Mouse (Mus musculus): ENCODE data around the gene Hoxd9. TPM values are rescaled to one million over a fixed set of nuclear protein-coding genes. Genes with fewer than 3 reads are reported as not detected.

Gene Hoxd9
- total RNA-seq, 4 experiments from 2014 or later: 0.22 to 0.49 (median 0.48) TPM

DNA sequence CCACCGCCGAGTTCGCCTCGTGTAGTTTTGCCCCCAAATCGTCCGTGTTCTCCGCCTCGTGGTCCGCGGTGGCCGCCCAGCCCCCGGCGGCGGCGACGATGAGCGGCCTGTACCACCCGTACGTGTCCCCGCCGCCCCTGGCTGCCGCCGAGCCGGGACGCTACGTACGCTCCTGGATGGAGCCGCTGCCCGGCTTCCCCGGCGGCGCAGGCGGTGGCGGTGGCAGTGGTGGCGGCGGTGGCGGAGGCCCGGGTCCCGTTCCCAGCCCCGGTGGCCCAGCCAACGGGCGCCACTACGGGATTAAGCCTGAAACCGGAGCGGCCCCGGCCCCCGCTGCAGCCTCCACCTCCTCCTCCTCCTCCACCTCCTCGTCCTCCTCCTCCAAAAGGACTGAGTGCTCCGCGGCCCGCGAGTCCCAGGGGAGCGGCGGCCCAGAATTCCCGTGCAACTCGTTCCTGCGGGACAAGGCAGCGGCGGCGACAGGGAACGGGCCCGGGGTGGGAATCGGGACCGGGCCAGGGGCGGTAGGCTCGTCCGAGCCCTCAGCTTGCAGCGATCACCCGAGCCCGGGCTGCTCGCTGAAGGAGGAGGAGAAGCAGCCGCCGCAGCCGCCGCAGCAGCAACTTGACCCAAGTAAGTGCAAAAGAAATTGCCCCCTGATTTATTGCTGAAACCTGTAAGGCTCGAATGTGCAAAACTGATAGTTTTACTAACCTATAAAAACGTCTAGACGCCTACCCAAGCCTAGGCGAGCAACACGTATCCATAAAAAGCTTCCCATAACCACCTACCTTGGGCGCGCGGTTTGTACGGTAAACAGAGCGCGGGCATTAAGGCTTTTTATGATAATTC is 900 bp downstream of the Hoxd9 start:
- no peak for DNase-seq (ENCODE audit: low spot score)

DNA sequence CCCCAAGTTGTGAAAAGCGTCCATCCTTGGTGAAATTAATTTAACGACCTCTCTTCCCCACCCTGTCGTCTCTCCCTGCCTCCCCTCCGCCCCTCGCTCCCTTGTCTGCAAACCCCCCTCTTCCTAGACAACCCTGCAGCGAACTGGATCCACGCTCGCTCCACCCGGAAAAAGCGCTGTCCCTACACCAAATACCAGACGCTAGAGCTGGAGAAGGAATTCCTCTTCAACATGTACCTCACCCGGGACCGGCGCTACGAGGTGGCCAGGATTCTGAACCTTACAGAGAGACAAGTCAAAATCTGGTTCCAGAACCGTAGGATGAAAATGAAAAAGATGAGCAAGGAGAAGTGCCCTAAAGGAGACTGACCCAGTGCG is 1.5 kb downstream of the Hoxd9 start:
- DNase-seq (ENCODE audit: low spot score): no peak

DNA sequence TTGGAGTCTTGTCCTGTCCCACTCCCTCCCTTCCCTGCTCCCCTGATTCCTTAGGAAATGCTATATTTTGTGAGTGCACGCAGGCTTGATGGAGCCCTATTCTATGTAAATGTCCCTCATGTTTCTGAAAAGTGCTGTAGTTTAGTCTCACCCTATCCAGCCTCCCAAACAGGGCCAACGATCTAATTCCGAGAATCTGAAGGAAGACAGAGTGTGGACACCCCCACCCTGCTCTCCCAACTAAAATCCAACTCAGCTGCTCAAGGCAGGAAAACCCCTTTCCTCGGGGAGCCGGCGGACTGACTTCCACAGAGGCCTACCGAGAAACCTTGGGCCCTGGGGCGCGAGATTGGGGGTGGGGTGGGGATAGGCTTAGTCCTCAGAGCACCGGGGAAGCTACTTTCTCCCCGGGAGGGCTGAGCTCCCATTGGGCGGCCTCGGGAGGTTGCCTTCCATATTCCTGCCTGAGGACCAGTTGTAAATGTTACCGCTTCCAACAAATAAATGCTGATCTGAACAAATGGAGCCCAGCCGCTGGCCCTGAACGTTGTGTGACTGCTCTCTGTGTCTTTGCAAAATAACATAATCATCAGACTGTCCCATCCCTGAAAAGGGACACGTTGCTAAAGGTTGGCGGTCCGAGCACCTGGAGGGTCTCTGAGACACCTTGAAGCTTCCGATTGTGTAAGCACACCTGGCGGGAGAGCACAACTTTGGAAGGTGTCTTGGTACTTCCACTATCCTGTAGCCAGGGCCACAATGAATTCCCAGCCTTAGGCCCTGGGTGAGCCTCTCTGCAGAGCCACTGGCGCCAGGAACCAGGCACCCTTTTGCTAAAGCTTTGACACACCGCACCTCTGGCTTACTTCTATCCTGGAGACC is 2.4 kb downstream of the Hoxd9 start:
- no peak for DNase-seq (ENCODE audit: low spot score)

DNA sequence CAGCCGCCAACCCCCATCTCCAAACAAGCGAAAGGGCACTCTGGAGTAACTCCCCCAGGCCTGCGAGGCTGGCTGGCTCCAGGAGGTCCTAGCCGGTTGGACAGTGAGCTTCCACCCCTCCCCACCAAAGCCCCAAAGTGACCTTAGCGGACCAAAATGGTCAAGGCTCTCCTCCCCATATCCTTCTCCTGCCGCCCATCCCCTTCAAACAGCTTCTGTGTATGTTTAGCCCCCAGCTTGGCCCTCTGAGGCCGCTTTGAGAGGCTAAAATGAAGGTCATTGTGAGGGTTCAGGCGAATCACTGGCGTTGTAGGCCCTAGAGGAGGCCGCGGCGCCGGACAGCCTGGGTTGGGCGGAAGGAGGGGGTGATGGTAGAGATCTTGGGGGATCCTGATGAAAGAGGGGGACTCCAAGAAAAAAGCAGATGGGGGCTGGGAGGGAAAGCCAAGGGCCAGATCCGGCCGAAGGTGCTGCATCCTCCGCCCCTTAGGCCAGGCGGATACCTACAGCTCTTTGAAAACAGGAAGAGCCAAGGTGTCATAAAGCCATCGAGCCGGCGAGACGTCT is 3.1 kb downstream of the Hoxd9 start:
- DNase-seq (ENCODE audit: low spot score): no peak

DNA sequence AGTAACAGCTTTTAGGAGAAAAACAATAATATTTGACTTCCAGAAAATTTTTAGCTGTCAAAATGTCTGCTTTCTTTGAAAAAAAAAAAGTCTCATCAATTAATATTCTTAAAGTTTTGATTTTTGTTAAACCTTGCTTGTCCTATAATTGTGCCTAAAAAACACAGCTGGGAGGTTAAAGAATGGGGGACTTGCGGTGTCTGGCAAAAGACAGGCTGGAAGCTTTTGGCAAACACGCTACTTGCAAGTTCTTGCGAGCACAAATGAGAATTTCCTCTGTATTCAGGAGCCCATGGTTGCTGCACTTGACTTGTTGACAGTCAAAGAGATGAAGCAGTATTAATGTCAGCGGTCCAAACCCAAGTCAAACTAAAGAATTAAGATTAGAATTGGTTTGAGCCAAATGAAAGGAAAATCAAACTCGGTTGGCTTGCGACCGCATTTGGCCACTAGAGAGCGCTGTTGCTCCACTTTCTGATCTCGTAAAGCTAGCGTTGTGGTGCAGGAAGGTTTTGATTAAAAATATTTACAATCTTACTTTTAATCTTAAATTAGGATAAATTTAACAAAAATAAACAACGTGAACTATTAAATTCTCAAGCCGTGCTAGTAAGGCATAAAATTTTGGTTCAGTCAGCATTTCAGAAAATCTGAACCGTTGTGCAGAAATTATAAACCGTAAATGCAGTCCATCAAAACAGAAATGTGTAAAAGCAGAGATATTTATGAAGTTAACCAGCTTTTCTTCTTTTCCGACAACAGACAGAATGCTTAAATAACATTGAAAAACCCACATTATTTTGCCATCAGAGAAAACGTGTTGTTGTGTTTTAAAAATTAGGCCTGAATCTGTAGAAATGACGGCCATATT is 4.7 kb downstream of the Hoxd9 start:
- DNase-seq (ENCODE audit: low spot score): peak; percentile 78

DNA sequence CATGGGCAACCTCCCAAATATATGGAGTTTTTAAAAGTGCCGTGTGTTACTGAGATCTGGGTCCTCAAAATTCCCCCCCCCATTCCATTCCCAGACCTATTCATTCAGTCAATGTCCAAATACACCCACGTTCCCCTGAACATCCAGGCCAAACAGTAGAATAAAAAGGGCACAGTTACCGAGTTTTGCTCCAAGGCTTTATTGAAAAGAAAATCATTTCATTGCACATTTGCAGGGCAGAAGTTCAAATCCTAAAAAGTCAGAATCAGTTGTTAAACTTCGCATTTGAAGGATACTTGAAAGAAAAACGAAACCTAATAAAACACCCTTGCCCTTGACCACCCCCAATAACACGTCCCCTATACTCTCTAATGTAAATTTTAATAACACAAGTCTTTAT is 5.3 kb downstream of the Hoxd9 start:
- no peak for DNase-seq (ENCODE audit: low spot score)

DNA sequence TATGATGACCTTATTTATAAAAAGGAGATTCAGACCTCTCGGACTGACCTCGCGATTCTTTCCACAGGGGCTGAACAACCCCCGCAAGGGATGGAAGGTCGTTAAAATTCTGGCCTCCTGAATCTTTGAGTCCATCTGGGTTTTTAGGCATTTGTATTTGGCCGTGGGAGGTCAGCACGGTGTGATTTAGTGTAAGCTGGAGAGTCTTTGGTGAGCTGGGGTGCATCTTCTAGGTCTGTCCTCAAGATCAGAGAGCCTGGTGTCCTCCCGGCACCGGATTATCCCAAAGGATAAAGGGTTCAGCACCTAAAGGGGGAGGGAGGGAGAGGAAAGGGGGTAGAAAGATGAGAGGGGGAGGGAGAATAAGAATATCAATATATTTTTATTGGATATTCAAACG is 5.8 kb downstream of the Hoxd9 start:
- no peak for DNase-seq (ENCODE audit: low spot score)

DNA sequence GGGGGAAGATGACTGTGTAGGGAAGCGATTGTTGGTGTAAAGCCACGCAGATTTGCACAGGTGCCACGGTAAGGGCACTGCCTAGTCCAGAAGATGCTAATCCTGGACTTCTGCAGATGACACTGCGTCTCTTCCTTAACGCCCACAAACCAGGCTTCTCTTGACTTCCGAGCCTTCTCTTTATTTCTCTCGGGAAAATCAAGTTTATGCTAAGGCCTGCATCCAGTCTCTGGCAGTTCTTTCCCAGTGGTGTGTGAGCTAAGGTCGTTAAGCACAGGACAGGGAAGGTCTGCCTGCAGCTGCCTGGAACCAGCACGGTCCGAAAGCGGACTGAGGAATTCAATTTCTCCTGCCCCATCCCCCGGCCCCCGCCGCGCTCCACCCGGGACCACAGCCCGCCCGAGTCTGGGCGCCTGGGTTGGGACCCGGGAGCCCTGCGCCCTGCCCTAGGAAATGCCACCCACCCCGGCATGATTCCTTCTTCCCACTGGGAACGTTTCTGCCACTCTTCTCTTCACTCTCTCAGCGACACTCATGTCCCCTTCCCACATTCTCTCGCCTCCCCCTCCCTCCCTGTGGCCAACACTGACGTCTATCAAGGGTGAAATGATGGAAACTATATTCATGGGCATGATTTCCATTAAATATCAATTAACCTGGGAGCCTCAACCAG is 6.3 kb downstream of the Hoxd9 start:
- DNase-seq (ENCODE audit: low spot score): no peak

DNA sequence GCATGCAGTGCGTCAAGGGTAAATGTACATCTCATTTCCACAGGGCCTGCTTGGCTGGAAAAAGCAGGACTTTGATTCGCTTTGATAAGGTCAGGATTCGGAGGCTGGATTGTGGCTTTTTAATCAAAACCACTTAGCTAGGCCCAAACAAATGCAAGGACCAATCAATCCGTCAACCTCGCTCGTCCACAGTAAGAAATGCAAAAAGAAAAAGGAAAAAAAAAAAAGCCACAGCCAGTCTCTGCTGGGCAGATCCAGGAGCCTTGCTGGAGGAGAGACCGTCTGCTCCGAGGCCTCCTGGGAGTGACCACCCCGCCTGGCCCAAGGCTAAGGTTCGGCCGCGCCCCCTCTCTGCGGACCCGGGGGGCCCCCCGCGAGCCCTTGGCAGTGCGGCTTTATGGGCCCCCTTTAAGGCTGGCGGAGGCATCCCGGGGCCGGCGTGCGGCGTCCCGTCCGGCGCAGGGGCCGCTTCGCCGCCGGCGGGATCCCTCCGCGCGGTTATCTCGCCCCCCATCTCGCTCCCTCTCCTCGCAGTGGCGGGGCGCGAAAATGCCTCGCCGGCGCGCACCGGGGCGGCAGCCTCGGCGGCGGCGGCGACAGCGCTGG is 7.0 kb downstream of the Hoxd9 start, which contains the start of gene Hoxd8:
Hoxd8 (plus strand) TSS at position 223 of the 606 bp plus-strand sequence.
- no peak for DNase-seq (ENCODE audit: low spot score)

DNA sequence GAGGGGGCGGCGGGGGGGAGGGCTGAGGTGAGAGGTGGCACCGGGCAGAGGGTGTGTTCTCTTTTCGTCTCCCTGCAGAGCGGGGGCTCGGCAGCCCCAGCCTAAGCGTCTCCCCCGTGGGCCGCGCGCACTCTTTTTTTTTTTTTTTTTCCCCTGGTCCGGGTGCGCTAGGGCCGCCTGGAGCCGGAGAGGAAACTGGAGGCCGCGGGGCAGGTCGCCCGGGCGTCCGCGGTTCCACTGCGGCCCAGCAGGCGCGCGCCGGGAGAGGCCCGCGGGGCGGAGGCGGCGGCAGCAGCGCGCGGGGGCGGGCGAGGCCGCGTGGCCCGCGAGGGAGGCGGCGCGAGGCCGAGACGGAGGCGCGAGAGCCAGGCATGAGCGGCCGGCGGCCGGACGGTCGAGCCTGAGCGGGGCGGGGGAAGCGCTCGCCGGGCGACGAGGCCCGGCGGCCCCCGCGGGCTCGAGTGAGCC is 7.5 kb downstream of the Hoxd9 start:
- no peak for DNase-seq (ENCODE audit: low spot score)

DNA sequence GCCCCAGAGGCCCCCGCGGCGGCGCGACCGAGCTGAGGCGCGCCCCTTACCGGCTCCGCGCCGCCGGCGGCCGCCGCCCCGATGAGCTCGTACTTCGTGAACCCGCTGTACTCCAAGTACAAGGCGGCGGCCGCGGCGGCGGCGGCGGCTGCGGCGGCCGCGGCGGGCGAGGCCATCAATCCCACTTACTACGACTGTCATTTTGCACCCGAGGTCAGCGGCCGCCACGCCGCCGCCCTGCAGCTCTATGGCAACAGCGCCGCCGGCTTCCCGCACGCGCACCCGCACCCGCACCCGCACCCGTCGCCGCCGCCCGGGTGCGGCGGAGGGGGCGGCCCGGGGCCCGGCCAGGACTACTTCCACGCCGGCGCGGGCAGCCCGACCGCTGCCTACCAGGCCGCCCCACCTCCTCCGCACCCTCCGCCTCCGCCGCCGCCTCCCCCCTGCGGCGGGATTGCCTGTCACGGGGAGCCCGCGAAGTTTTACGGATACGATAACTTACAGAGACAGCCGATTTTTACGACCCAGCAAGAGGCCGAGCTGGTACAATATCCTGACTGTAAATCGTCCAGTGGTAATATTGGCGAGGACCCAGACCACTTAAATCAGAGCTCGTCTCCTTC is 8.1 kb downstream of the Hoxd9 start:
- no peak for DNase-seq (ENCODE audit: low spot score)

DNA sequence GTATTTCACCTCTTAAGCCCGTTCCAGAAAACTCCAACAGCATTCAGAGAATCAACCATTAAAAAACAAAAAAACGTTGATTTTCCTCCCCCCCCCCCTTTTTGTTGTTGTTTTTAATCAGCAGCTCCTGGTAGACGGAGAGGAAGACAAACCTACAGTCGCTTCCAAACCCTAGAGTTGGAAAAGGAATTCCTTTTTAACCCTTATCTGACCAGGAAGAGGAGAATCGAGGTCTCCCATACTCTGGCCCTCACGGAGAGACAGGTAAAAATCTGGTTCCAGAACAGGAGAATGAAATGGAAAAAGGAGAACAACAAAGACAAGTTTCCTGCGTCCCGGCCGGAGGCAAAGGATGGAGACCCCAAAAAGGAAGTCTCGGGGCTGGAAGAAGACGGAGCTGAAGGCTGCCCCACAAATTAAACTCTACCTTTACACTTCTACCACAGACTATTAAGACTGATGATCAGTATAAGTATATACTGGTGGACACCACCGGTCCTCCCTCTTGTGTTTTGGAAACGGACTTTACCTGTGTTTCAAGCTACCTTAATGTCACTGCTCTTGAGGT is 8.9 kb downstream of the Hoxd9 start:
- DNase-seq (ENCODE audit: low spot score): no peak

DNA sequence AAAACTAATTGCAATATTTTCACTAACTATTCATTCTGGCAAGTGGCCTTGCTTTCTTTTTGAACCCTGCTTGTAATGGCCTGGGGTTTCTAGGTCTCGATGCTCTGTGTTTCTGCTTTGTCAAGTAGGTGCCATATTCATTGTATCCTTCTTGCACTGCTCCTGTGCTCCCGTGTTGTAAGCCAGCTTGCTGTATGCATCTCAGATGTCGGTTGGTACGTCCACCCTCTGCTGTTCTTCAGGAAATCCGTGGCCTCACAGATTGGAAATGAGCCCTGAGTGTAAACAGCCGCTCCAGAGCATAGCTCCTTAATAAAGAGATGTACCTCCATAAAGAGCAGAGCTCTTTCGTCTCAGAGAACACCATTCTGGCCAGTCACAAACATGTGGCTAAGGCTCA is 10.1 kb downstream of the Hoxd9 start:
- DNase-seq (ENCODE audit: low spot score): no peak

DNA sequence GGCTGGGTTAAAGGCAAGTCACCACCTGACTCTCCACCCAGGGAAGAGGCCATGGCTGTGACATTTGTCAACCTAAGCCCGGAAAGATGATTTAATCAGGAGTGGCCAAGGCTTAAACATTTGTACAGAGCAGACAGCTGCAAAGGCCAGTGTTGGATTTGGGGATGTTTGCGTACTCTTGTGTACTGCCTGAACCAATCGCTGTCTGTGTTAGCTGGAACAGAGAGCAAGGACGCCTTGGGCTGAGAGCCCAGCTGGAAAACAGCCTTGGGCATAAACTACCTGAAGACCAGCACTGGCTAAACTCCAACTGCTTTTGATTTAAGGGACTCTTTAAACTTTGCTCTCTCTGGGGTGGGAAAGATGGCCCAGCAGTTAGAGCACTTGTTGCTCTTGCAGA is 11.1 kb downstream of the Hoxd9 start:
- no peak for DNase-seq (ENCODE audit: low spot score)

DNA sequence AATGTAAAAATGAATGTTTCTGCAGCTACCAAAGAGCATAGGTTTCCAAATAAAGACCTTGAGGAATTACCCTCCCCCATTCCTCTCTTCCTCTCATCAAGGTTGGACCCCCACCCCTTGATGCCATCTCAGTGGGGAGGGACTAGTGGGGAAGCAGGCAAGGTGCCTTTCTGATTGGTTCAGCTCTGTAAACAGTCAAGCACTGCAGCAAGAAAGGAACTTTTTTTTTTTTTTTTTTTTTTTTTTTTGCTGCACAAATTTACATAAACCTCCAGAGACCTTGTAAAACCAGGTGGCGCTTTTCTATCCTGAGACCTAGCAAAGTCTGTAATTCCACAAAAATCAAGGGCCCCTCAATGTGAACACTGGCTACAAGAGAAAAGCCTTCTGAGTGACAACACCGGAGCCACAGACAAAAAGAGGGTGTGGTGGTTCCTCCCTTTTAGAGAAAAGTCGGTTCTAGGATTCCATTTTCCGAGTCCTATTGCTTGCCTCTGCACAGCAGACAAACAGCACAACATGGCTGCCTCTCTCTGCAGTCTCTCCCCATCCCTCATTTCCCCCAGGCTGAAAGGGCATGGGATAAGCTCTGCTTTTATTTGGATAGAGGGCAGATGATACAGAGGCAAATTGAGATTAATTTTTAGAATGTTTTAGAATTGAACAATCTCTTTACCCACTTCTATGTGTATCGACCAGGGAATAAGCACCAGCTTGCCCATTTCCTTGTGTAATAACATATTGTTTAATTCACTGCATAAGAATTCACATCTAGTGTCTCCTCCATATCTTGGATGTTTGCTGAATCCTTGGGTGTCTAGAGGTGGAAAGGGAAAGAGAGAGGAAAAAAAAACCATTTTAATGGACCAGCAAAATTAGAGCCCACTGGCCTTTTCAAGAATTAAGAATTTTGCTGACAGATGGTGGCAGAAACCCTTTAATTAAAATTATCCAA is 12.2 kb downstream of the Hoxd9 start:
- no peak for DNase-seq (ENCODE audit: low spot score)

DNA sequence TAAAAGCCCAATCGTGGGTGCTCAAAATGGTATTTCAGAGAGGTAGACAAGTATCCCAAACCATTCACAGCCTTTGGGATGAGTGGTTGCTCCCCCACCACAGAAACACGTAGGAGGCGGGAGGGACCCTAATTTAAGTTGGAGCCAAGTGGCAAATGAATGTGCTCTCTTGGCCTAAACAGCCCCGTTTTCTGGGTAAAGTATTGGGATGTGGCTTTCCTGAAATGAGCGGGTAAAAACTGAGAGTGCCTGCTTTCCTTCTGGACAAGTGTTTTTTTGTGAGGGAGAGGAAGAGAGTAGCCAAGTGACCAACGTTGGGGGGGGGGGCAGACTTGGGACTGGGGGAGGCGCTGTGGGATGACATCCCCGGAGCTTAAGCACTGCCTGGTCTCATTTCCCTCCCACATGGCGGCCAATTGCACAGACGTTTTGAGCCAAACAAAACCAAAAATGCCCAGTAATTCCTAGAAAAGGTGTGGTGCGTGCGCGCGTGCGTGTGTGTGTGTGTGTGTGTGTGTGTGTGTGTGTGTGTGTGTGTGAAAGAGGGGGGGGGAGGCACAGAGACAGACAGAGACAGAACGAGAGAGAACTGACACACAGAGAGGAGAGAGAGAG is 13.5 kb downstream of the Hoxd9 start:
- DNase-seq (ENCODE audit: low spot score): no peak

DNA sequence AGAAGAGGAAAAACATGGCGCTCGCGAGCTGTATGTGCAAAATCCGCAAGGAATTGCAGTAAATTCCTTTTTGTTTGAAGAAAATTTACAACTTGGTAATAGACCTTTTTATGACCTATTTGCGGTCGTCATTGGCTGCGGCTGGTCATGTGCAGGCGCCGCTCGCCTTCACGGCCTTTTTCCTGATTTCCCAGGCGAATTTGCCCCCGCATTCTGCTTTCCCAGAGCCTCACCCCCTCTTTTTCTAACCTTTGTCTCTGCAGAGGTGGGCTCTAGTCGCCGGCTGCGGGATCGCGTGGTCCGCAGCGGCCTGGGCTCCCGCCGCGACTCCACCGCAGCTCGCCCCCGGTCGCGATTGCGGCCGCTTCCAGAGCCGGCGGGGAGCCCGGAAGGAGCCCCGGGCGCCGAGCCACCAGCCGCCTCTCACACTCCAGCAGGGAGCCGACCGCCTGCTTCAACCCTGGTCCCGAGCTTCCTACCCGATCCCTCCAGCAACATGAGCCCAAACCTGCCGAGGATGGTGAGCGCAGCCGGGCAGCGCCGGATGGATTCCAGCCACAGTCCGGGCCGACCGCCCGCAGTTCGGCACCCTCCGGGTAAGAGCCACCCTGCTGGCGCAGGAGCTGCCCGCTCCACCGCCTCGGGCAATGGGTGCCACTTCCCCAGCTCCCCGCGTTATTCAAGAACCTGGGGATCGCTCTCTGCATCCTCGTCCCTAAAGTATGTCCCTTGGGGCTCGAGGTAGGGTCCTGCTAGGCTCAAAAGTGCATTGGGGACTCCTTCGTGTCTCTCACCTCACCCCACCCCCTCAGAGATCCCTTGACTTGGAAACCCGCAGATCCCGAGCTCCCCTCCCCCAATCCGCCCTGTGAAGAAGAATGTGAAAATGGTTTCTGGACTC is 14.4 kb downstream of the Hoxd9 start, which contains the start of the genes Hoxd3 and Hoxd4:
Hoxd3 (plus strand) TSS at position 207 of the 901 bp plus-strand sequence.
Hoxd4 (plus strand) TSS at position 209 of the 901 bp plus-strand sequence.
- DNase-seq (ENCODE audit: low spot score): no peak

Data from heart, adult 8-10 months (tissue).